Mouse (Mus musculus) kidney, embryonic 15.5 days (tissue): Measurements from ENCODE around the gene Serpinh1. TPM values are rescaled to one million over a fixed set of nuclear protein-coding genes. Genes with fewer than 3 reads are reported as not detected.

Source experiments
- ATAC-seq: fragments of 200-750 bp; cut with Nextera tagmentation; replicated peaks from 2 replicates; pipeline ENCODE4 v1.8.0; 2017; ENCODE audit warnings: moderate TSS enrichment; ENCODE audit not compliant: low FRiP score
- H3K27ac ChIP-seq: fragments of 300-500 bp; sonication (generic); 2 replicates; pipeline ENCODE4 v1.5.1; 2015; ENCODE audit warnings: mild to moderate bottlenecking, inconsistent platforms
- H3K27me3 ChIP-seq: fragments of 300-500 bp; sonication (generic); 2 replicates; pipeline ENCODE4 v1.6.1; 2015; ENCODE audit warnings: inconsistent platforms
- H3K36me3 ChIP-seq: fragments of 300-500 bp; sonication (generic); 2 replicates; pipeline ENCODE4 v1.6.1; 2015; ENCODE audit warnings: inconsistent platforms
- H3K4me1 ChIP-seq: fragments of 300-500 bp; sonication (generic); 2 replicates; pipeline ENCODE4 v1.6.1; 2015; ENCODE audit warnings: inconsistent platforms
- H3K4me2 ChIP-seq: fragments of 300-500 bp; sonication (generic); 2 replicates; pipeline ENCODE4 v1.6.1; 2015; ENCODE audit warnings: moderate library complexity, mild to moderate bottlenecking, inconsistent platforms
- H3K4me3 ChIP-seq: fragments of 300-500 bp; sonication (generic); replicated peaks from 2 replicates; pipeline ENCODE4 v1.5.1; 2015; ENCODE audit warnings: mild to moderate bottlenecking, inconsistent platforms
- H3K9ac ChIP-seq: fragments of 300-500 bp; sonication (generic); 2 replicates; pipeline ENCODE4 v1.6.1; 2015; ENCODE audit warnings: mild to moderate bottlenecking, inconsistent platforms
- H3K9me3 ChIP-seq: fragments of 300-500 bp; sonication (generic); replicated peaks from 2 replicates; pipeline ENCODE4 v1.6.1; 2016; ENCODE audit warnings: inconsistent platforms
- WGBS: fragments of 180-500 bp; shearing (Covaris S2); methylation state at CpG from one replicate; pipeline ENCODE4 v1.1.7; 2015; ENCODE audit warnings: mixed read lengths; 5-methylcytosine and 5-hydroxymethylcytosine counted together
- polyA plus RNA-seq: library from polyadenylated mRNA; unstranded; fragments of >200 nt; fragmentation: Nextera tagmentation; extraction: Ambion mirVana; gene quantifications from 2 replicates; pipeline ENCODE4 v1.2.1, GENCODE M21; 2015

The Serpinh1 gene
- polyA plus RNA-seq, 1 experiment from 2014 or later: 1,603 TPM

DNA sequence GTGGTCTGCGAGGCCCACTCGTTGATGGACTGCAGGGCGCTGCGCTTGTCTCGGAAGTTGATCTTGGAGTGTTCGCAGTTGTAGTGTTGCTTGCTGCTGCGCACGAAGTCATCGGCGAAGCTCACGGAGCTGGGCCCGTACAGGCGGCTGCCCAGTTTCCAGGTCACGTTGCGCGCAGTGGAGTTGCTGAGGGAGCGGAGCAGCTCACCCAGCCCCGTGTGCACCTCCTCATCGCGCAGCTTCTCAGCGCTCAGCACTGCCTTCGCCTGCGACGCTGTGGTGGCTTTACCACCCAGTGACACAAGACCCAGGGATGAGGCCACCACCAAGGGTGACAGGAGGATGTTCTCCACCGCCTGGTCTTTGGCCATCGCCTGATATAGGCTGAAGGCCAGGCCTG is 4.2 kb downstream of the Serpinh1 start:
- peaks cover 64% of the 10 kb centered on the region for H3K36me3 ChIP-seq
- peak overlapping the region; percentile 88; the same call in 1 of the 2 replicates for H3K4me2 ChIP-seq
- peak overlapping the region; percentile 96; the same call in 1 of the 2 replicates for H3K27ac ChIP-seq
- H3K4me3 ChIP-seq: 0 out of 2 replicates have a peak overlapping the region, but pooled peaks have one; percentile 3
- WGBS: 94% methylated on average over 26 of the region's 26 CpGs
- no peak overlapping the region for H3K9ac ChIP-seq
- H3K9me3 ChIP-seq: no peaks in the 10 kb centered on the region
- H3K4me1 ChIP-seq: peaks cover 69% of the 10 kb centered on the region
- H3K27me3 ChIP-seq: no peaks in the 10 kb centered on the region
- ATAC-seq: no peak

DNA sequence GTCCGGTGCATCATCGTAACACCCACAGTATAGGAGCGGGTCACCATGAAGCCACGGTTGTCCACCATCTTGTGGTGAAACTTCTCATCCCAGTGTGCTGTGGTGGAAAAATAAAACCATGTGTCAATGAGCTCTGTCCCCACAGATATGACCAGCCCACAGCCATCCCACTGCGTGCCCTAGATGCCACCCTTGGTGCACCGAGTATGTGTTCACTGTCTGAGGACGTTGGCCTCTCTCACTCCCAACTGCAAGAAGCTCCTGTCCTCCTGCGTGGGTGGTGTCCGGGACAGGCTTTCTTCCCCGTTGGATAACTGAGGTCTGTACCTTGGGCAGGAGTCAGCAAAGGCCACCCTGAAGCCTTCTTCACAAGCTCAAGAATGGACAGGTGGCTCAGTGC is 5.8 kb downstream of the Serpinh1 start:
- no peak for ATAC-seq
- 93% methylated on average over 10 of the region's 10 CpGs for WGBS
- Histone ChIP-seq H3K4me1 (peaks cover 61% of the 10 kb centered on the region), H3K4me2 (no peak overlapping the region), H3K9ac (no peak overlapping the region), H3K9me3 (no peaks in the 10 kb centered on the region), H3K27me3 (no peaks in the 10 kb centered on the region), H3K27ac (no peak overlapping the region), H3K4me3 (no peak overlapping the region), H3K36me3 (peaks cover 80% of the 10 kb centered on the region)

DNA sequence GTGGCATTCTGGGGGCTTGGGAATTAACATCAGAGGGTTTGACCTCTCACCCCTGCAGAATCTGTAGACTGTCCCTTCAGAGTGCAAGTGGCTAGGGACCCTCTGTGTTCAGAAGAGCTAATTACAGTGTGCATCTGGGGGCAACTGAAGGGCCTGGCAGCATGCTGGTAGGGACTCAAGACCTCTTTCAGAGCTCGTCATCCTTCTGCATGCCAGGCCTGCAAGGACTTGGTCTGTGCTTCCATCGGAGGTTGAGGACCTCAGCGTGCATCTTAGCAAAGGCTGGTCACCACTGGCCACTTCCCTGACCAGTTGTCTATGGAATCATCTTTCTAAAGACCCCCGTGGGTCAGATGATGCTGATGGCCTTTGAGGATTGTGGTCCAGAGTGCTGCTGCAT is 9.5 kb downstream of the Serpinh1 start:
- Histone ChIP-seq H3K4me2 (no peak overlapping the region), H3K4me1 (peaks cover 33% of the 10 kb centered on the region), H3K36me3 (peaks cover 80% of the 10 kb centered on the region), H3K27me3 (no peaks in the 10 kb centered on the region), H3K9me3 (no peaks in the 10 kb centered on the region), H3K27ac (no peak overlapping the region), H3K9ac (no peak overlapping the region), H3K4me3 (no peak overlapping the region)
- WGBS: 87% methylated on average over 4 of the region's 4 CpGs
- no peak for ATAC-seq

- Histone ChIP-seq H3K4me1 (peaks cover 9% of the 10 kb centered on the region; the same call in 1 of the 2 replicates), H3K27me3 (no peaks in the 10 kb centered on the region), H3K9ac (no peak overlapping the region), H3K4me2 (no peak overlapping the region), H3K4me3 (no peak overlapping the region), H3K27ac (no peak overlapping the region), H3K36me3 (peaks cover 51% of the 10 kb centered on the region), H3K9me3 (no peaks in the 10 kb centered on the region)
- ATAC-seq: no peak
- WGBS: 85% methylated on average over 8 of the region's 8 CpGs
Measured at GRCm38 (mm10) chr7:99340736-99341135, 12.3 kb downstream of the Serpinh1 start.

- ATAC-seq: peak; percentile 49
- H3K4me2 ChIP-seq: no peak overlapping the region
- H3K27ac ChIP-seq: no peak overlapping the region
- 0 out of 2 replicates have a peak, but pooled peaks cover 7% of the 10 kb centered on the region for H3K4me1 ChIP-seq
- no peaks in the 10 kb centered on the region for H3K36me3 ChIP-seq
- H3K27me3 ChIP-seq: no peaks in the 10 kb centered on the region
- no peak overlapping the region for H3K9ac ChIP-seq
- 44% methylated on average over 12 of the region's 12 CpGs for WGBS
- H3K4me3 ChIP-seq: no peak overlapping the region
- no peaks in the 10 kb centered on the region for H3K9me3 ChIP-seq
Measured at GRCm38 (mm10) chr7:99332774-99333480, 20.1 kb downstream of the Serpinh1 start.

GRCm38 (mm10) chr7:99330012-99330411 is 23.0 kb downstream of the Serpinh1 start:
- Histone ChIP-seq H3K27ac (no peak overlapping the region), H3K9me3 (no peaks in the 10 kb centered on the region), H3K9ac (no peak overlapping the region), H3K4me3 (no peak overlapping the region), H3K4me2 (no peak overlapping the region), H3K4me1 (peaks cover 10% of the 10 kb centered on the region), H3K36me3 (no peaks in the 10 kb centered on the region), H3K27me3 (peaks cover 8% of the 10 kb centered on the region; the same call in 1 of the 2 replicates)
- 65% methylated on average over 5 of the region's 5 CpGs for WGBS
- ATAC-seq: no peak

DNA sequence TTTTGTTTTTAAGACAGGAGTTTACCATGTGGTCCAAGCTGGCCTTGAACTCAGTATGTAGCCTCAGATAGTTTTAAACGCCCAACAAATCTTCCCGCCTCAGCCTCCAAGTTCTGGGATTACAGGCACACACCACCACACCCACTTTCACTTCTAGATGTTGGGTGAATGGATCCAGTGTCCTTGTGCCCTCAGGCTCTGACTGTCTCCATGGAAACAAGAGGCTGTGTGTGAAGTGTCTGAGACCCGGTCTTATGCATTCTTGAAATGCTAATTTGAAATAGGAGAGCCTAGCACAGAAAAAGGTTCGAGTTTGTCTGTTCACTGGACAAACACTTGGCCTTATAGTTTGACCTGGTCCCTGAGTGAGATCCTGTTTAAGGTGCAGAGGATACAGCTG is 24.2 kb downstream of the Serpinh1 start:
- H3K4me2 ChIP-seq: no peak overlapping the region
- H3K27me3 ChIP-seq: peaks cover 8% of the 10 kb centered on the region; the same call in 1 of the 2 replicates
- no peaks in the 10 kb centered on the region for H3K36me3 ChIP-seq
- H3K9ac ChIP-seq: no peak overlapping the region
- H3K4me1 ChIP-seq: peaks cover 17% of the 10 kb centered on the region
- no peak overlapping the region for H3K4me3 ChIP-seq
- H3K27ac ChIP-seq: no peak overlapping the region
- no peaks in the 10 kb centered on the region for H3K9me3 ChIP-seq
- no peak for ATAC-seq
- WGBS: 58% methylated on average over 4 of the region's 4 CpGs

- ATAC-seq: no peak
- no peak overlapping the region for H3K27ac ChIP-seq
- no peak overlapping the region for H3K4me2 ChIP-seq
- no peaks in the 10 kb centered on the region for H3K9me3 ChIP-seq
- no peaks in the 10 kb centered on the region for H3K36me3 ChIP-seq
- 74% methylated on average over 6 of the region's 6 CpGs for WGBS
- H3K4me1 ChIP-seq: peaks cover 17% of the 10 kb centered on the region
- H3K27me3 ChIP-seq: peaks cover 13% of the 10 kb centered on the region
- H3K9ac ChIP-seq: no peak overlapping the region
- H3K4me3 ChIP-seq: no peak overlapping the region
Measured at GRCm38 (mm10) chr7:99326128-99326527, 26.9 kb downstream of the Serpinh1 start.

DNA sequence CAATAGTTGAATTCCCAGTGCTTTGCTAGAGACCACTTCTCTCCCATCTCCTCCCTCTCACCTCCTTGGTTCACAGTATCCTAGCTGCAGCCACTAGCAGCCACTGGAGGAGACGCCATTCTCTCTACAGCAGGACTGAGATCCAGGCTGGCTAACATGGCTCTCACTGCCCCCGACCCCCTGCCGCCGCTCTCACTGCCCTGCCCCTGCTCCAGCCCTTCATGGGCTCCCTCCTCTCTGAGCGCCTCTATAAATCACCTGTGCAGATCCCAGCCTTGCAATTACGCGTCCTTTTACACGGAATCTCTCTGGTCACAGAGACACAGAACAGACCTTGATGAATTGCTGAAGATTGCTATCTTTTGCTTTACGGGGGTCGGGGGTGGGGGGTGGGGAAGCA is 28.2 kb downstream of the Serpinh1 start:
- peak overlapping the region; percentile 41; the same call in 1 of the 2 replicates for H3K27ac ChIP-seq
- H3K4me1 ChIP-seq: peaks cover 24% of the 10 kb centered on the region
- no peak overlapping the region for H3K4me3 ChIP-seq
- no peak overlapping the region for H3K9ac ChIP-seq
- no peak for ATAC-seq
- H3K9me3 ChIP-seq: no peaks in the 10 kb centered on the region
- 7% methylated on average over 10 of the region's 10 CpGs for WGBS
- no peaks in the 10 kb centered on the region for H3K36me3 ChIP-seq
- H3K27me3 ChIP-seq: peaks cover 19% of the 10 kb centered on the region
- H3K4me2 ChIP-seq: no peak overlapping the region

DNA sequence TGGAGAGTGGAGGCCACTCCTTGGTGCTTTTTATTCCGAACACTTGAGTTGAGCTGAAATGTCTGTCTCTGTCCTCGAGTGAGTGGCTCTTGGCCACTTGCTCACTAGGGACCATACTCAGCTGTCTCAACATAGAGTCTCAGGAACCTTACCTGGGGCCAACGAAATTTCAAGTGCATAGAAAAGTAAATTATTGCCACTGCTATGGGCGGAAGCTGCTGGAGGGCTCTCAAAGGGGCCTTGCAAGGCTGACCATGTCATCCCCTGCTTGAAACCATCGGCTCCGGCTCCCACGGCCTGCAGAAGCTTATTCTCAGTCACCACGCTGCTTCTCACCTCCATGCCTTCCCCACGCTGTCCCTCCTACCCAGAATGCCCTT is 29.7 kb downstream of the Serpinh1 start:
- Histone ChIP-seq H3K4me1 (peaks cover 21% of the 10 kb centered on the region), H3K9me3 (no peaks in the 10 kb centered on the region), H3K27ac (no peak overlapping the region), H3K4me3 (no peak overlapping the region), H3K4me2 (no peak overlapping the region), H3K27me3 (peaks cover 19% of the 10 kb centered on the region), H3K9ac (no peak overlapping the region), H3K36me3 (no peaks in the 10 kb centered on the region)
- WGBS: 85% methylated on average over 9 of the region's 9 CpGs
- ATAC-seq: no peak

DNA sequence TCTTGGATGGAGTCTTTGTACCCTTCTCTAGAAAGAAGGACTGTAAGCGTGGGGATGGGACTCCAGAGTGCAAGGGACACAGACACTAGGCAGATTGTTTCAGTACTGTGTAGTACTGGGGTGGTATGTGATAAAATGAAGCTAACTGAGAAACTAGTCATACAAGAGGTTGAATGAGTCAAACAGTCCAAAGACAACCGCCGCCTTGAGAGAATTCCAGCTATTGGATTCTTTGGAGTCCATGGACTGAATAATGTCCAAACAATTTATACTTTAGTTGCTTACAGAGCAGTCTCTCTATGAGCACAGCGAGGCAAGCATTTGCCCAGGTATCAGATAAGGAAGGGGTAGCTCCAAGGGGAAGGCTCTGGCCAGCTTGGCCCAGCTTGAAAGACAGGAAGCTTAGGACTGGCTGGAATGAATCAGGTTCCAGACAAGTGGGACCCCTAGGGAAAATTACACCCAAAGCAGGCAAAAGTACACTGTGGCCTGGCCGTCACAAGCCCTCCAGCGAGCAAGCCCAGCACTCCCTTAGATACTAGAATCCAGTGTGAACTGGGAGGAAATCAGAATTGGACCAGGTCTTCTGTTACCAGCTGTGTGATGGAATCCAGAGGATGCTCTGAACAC is 30.2 kb downstream of the Serpinh1 start:
- Histone ChIP-seq H3K4me2 (no peak overlapping the region), H3K9me3 (no peaks in the 10 kb centered on the region), H3K27ac (no peak overlapping the region), H3K4me3 (no peak overlapping the region), H3K4me1 (peaks cover 21% of the 10 kb centered on the region), H3K9ac (no peak overlapping the region), H3K36me3 (no peaks in the 10 kb centered on the region), H3K27me3 (peaks cover 19% of the 10 kb centered on the region)
- ATAC-seq: no peak
- WGBS: 86% methylated on average over 6 of the region's 6 CpGs

DNA sequence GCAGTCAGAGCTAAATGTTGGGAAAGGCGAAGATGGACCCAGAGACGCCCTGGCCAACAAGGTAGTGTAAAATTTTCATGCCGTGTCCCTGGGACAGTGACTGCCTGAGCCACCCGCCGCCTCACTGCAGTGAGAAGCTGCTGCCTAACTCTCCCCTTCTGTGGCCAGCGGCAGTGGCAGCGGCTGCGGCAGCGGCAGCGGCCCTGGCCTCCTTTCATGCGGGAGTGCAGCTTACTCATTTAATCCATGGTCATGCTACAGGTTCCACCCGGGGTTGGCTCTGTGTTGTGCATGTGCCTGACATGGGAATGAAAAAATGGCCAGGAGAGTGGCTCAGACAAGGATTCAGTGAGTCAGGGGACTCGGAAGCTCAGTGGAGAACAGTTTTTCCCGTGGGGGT is 32.5 kb downstream of the Serpinh1 start:
- WGBS: 32% methylated on average over 14 of the region's 14 CpGs
- Histone ChIP-seq H3K9me3 (no peaks in the 10 kb centered on the region), H3K9ac (no peak overlapping the region)

More for the DNA sequence above, 32.5 kb downstream of the Serpinh1 start:
- H3K4me1 ChIP-seq: peaks cover 36% of the 10 kb centered on the region
- no peaks in the 10 kb centered on the region for H3K36me3 ChIP-seq
- no peak overlapping the region for H3K27ac ChIP-seq
- H3K4me3 ChIP-seq: no peak overlapping the region
- ATAC-seq: no peak
- H3K4me2 ChIP-seq: no peak overlapping the region
- H3K27me3 ChIP-seq: peaks cover 20% of the 10 kb centered on the region
